Mouse (Mus musculus) left cerebral cortex, adult 18-20 months (tissue): ENCODE results near the gene Cyp4f15. TPM values are rescaled to one million over a fixed set of nuclear protein-coding genes. Genes with fewer than 3 reads are reported as not detected.
"Not testable (repeated sequence)": the region's sequence is repeated elsewhere in the genome, so short reads cannot be mapped to it uniquely, and the experiment has no call there.

ENCODE experiments used
- DNase-seq, 2 experiments: peaks; one replicate each; pipeline ENCODE4 v3.0.0; 2021 to 2022; ENCODE audit warnings: low spot score in 2 of 2, mixed read lengths in 1 of 2
- long read RNA-seq, 2 experiments: library from polyadenylated mRNA; stranded (forward); transcript quantifications; one replicate each; pipeline ENCODE4 v2.0.0; 2021
- total RNA-seq, 2 experiments: library from RNA; stranded (reverse); gene quantifications; 2 replicates each; pipeline ENCODE4 v1.2.3; 2021

Cyp4f15 gene
- total RNA-seq = 10 to 100 TPM; 16.4 to 21.2 TPM
- long read RNA-seq, experiment 1, transcript Cyp4f15-201 (13 exons, 2,095 nt) = major isoform, 23 of 37 reads
- long read RNA-seq, experiment 1, partial matches to known transcripts = 5 of 37 reads
- long read RNA-seq, experiment 1, other reads (novel, unspliced or antisense) = 9 of 37 reads
- long read RNA-seq, experiment 2, transcript Cyp4f15-201 (13 exons, 2,095 nt) = major isoform, 16 of 30 reads
- long read RNA-seq, experiment 2, partial matches to known transcripts = 3 of 30 reads
- long read RNA-seq, experiment 2, other reads (novel, unspliced or antisense) = 11 of 30 reads

DNA sequence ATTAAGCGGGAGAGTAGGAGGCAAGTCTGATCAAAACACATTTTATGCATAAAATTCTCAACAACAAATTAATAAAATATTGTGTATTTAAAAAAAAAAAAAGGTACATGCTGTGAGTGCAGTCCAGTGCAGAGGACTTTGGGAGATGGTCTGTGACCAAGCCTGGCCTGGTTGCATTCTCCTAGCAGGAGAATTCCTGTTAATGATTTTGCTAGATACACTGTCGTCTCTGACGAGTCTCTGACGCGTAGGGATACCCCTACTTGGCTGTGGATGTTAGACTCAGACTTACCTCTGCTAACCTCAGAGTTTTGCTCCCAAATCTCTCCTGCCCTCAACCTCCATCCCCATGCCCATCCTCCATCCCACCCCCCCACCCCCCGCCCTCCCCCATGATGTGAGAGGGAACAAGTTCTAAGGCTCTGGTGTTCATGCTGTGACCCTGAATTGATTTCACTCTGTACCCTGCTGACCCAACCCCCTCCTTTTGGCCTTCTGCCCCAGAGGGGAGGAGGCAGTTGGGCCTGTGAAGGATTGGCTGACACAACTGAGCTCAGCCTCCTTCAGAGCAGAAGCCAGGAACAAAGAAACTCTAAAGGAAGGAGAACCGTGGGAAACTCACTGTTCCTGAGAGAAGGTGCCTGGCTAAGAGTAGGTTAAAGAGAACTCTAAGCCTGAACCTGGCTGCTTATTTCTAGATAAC lies at the start of gene Cyp4f15:
TSS of gene Cyp4f15 (plus strand) at position 580 of the 703 bp plus-strand sequence.
- DNase-seq = peak; percentile 22 to 40

DNA sequence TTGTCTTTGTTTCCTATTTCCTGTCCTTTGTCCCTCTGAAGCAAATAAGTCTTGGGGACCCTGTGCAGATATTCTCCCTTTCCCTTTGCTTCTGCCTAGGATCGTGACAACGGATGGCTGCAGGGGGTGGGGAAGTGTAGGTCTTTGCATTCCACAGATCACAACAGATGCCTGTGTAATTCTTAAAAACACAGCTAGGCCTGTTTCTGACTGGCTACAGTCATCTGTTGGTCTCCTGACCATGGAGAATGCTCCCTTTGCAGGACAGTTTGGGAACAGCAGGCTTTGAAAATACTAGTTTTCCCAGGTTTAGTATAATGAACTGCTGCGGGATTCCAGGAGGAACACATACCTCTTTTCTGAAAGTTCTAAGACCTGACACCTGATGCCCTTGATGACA lies 49.1 kb upstream of the Cyp4f15 start:
- DNase-seq = no peak

- no peak for DNase-seq
Measured at GRCm38 (mm10) chr17:32637151-32637550, 48.3 kb upstream of the Cyp4f15 start.

- no peak for DNase-seq
Measured at GRCm38 (mm10) chr17:32646631-32647030, 38.8 kb upstream of the Cyp4f15 start.

- DNase-seq = no peak
Measured at GRCm38 (mm10) chr17:32653860-32654259, 31.6 kb upstream of the Cyp4f15 start.

- no peak for DNase-seq
Measured at GRCm38 (mm10) chr17:32657041-32657440, 28.4 kb upstream of the Cyp4f15 start.

- DNase-seq = no peak
Measured at GRCm38 (mm10) chr17:32658246-32658645, 27.2 kb upstream of the Cyp4f15 start.

GRCm38 (mm10) chr17:32658712-32659111 lies 26.7 kb upstream of the Cyp4f15 start, which contains the start of gene Cyp4f40:
Gene Cyp4f40, plus strand, starts transcription at chr17:32658900.
- peak in 1 of 2 experiments; percentile 3 for DNase-seq

GRCm38 (mm10) chr17:32673976-32674375 lies 11.5 kb upstream of the Cyp4f15 start:
- no peak for DNase-seq

DNA sequence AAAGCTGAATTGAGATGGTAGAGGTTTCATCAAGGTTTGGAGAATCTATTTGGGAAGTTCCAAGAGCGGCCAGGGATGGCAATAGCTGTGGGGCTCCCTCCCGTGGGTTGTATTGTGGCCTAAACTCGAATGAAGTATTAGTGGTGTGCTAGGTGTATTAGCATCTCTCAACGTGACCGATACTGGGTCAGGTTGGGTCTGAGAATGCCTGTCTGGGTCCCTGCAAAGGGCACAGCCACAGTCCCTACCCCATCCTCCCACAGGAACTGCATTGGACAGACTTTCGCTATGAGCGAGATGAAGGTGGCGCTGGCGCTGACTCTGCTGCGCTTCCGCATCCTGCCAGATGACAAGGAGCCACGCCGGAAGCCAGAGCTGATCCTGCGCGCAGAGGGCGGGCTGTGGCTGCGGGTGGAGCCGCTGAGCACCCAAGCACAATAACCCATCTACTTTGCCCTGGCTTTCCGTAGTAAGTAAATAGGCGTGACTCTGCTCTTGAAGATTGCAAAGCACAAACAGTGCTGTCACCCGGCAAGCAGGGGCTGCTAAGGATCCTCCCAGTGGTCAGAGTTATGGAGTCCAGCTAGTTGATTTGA lies 9.3 kb upstream of the Cyp4f15 start:
- DNase-seq = no peak

DNA sequence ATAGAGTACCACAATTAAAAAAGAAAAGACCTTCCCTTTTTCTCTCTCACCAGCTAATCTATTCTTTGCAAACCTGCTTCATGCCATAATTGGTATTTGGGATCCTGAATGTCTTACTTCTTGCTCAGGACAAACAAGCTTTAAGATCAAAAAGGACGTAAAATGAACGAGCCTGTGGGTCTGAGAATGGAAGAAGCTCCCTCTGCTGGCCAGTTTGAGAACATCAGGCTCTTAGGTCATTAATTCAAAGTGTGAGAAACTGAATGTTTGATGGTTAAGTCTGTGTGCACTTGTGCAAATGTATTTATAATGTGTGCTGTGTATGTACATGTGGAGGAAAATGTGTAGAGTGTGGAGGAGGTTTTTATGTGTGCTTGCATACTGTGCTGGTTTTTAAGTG lies 5.0 kb upstream of the Cyp4f15 start:
- DNase-seq = peak; percentile 8 to 40

DNA sequence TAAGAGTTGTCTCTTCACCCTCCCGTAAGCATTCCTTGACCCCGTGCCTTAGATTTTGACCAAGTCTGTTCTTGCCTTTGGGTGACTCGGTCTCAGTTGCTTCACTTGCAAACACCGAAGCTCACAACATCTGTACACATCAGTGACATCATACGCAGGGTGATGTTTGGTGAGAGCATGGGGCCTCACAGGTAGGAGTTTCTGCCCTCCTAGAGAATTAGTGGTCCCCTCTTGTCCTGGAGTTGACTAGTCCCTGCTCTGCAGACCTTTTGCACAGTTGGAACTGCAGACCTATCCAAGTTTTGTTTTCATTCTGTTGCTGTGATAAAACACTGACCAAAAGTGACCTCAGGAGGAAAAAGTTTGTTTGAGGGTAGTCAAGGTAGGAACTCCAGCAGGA lies 1.3 kb downstream of the Cyp4f15 start:
- DNase-seq = no peak

GRCm38 (mm10) chr17:32690959-32691358 lies 5.5 kb downstream of the Cyp4f15 start:
- DNase-seq = no peak

DNA sequence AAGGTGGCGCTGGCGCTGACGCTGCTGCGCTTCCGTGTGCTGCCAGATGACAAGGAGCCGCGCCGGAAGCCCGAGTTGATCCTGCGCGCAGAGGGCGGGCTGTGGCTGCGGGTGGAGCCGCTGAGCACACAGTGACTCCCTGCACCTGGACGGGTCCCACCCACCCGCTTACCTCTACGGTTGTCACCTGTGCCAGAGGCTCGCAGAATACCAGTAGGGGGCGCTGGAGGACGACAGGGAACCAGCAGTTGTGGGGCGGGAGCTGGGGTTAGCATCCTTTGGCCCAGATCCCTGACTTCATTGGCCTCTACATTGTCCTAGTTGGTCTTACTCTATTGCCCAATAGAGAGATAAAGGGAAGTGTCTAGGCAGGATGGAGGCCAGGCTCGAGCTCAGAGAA lies 17.4 kb downstream of the Cyp4f15 start:
- peak in 1 of 2 experiments; percentile 9 for DNase-seq

DNA sequence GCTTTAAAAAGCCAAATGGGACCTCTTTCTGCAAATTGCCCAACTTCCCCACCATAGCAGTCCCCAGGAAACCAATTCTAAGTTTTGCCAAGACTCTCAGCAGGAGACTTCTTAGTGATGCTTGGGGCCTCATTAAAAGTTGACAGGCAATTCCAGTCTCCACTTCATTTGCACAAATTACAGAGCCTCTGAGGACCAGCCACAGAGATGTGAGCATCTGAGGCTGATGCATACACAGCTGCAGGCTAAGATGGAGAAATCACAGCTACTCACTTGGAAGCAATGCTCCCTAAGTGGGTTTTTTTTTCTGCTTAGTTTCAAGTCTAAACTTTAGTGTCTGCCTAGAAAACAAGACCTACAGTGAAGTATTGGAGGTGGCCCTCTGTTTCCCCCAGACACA lies 25.1 kb downstream of the Cyp4f15 start:
- not testable (repeated sequence) for DNase-seq

- not testable (repeated sequence) for DNase-seq
Measured at GRCm38 (mm10) chr17:32722151-32722550, 36.7 kb downstream of the Cyp4f15 start.

- no peak for DNase-seq
Measured at GRCm38 (mm10) chr17:32722771-32723170, 37.3 kb downstream of the Cyp4f15 start.

- DNase-seq = not testable (repeated sequence)
Measured at GRCm38 (mm10) chr17:32726360-32726759, 40.9 kb downstream of the Cyp4f15 start.

- DNase-seq = no peak
Measured at GRCm38 (mm10) chr17:32729029-32729428, 43.6 kb downstream of the Cyp4f15 start.

DNA sequence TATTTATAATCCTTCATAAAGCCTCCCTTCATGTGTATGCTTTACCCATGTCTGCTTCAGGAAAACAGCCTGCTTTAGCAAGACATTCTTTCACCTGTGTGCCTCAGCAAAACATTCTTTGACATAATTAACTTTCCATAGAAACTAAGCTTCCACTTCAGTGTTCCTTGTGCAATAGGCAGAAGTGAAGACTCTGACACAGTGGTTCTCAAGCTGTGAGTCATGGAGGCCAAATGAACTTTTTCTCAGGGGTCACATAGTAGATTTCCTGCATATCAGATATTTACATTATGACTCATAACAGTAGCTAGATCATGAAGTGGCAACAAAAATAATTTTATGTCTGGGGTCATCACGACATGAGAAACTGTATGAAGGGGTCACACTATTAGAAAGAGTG lies 53.0 kb downstream of the Cyp4f15 start:
- no peak for DNase-seq

- no peak for DNase-seq
Measured at GRCm38 (mm10) chr17:32741057-32741456, 55.6 kb downstream of the Cyp4f15 start.

DNA sequence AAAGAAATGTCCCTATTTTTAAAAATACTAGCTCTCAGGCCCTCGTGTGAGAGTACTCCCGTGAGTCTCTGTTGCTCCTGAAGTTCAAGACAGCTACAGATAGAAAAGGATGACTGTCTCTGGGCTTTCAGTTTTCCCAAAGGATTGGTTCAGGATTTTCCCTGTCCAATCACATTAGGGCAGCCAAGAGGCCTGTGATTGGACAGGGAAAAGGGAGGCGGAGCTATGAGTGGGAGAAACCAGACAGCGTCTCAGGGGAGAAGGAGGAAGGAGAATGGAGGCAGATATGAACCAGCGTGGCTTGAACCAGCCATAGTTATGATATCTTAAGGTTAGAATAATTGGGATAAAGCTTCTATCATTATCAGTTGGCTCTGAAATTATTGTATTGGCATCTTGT lies 65.2 kb downstream of the Cyp4f15 start:
- DNase-seq = no peak
